Mouse (Mus musculus) adrenal gland, postnatal 25 days (tissue): Measurements from ENCODE around the gene Gtf2f1. TPM values are rescaled to one million over a fixed set of nuclear protein-coding genes. Genes with fewer than 3 reads are reported as not detected.

ENCODE experiments used
- DNase-seq: peaks from one replicate; pipeline ENCODE4 v3.0.0; 2021; ENCODE audit warnings: mixed read lengths
- total RNA-seq: library from RNA; stranded (reverse); gene quantifications from 2 replicates; pipeline ENCODE4 v1.2.3, GENCODE M21; 2021

Gene Gtf2f1
- total RNA-seq, 1 experiment from 2014 or later, result 46.1 TPM

DNA sequence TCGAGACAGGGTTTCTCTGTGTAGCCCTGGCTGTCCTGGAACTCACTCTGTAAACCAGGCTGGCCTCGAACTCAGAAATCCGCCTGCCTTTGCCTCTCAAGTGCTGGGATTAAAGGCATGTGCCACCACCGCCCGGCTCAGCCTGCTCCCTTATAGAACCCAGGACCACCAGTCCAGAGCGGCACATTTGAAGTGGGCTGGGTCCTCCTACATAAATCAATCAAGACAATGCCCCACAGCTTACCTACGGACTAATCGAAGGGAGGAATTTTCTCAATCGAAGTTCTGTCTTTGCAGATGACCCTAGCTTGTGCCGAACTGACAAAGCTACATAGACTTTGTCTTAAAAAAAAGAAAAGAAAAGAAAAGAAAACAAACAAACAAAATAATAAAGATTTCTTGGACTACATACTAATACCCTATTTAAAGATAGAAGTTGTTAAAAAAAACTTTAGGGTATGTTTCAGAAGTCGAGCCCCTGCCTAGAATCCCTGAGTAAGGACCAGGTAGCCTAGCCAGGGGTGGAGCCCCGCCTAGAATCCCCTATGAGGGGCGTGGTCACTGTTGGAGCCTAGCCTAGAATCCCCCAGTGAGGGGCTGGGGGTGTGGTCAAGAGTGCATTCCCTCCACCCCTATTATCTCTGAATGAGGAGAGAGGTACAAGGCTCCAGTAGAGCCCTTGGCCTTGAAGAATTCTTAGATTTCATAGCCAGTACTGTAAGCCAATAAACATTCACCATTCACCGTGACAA is 37.0 kb downstream of the Gtf2f1 start:
- DNase-seq, result no peak

DNA sequence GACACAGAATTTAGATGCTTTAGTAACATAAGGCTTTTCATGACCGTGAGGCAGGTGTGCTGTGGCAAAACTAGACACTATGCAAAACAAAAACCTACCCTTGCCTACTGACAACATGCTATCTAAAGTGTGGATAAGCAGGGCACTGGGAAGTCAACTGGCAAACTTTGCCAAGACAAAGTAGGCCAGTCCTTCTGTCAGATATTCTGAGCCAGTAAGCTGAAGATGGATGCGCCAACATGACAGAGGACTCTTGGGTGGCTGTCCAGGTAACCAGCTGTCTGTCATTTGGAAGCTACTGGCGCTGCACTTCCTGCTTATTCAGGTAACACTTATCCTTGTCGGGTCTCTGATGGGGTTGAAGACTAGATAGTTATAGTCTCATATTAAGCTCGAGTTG is 41.0 kb downstream of the Gtf2f1 start:
- no peak for DNase-seq

DNA sequence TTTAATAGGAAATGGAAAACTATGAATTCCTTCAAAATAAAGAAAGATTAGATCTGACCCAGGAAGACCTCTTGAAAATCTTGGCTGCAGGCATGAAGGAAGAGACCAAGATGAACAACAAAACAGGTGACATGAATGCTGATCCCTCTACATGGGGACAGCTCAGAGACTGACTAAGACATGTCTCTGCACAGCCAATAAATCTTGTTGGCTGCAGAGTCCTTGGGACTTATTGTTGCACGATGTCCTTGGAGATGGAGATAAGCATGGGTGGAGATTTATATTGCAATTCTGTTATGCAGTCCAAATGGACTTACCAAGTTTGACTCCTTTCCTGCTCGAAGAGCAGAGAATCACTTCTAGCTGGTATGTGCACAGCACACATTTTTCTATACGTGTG is 41.8 kb downstream of the Gtf2f1 start:
- no peak for DNase-seq

DNA sequence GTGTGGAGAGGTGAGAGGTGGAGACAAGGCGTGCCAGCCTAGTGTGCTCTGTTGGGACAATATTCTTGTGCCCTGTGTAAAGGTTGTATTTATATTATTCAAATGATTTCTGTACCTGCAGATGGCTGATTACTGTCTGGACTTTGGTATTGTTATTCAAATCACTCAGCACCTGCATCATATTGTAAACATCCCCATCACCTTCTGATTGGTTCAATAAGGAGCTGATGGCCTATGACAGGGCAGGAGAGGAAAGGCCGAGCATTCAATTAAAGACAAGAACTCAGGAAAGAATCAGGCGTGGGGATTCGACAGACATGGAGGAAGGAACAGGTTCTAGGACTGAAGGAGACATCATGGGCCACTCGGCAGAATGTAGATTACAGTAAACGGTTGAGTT is 47.4 kb downstream of the Gtf2f1 start:
- DNase-seq, result no peak

DNA sequence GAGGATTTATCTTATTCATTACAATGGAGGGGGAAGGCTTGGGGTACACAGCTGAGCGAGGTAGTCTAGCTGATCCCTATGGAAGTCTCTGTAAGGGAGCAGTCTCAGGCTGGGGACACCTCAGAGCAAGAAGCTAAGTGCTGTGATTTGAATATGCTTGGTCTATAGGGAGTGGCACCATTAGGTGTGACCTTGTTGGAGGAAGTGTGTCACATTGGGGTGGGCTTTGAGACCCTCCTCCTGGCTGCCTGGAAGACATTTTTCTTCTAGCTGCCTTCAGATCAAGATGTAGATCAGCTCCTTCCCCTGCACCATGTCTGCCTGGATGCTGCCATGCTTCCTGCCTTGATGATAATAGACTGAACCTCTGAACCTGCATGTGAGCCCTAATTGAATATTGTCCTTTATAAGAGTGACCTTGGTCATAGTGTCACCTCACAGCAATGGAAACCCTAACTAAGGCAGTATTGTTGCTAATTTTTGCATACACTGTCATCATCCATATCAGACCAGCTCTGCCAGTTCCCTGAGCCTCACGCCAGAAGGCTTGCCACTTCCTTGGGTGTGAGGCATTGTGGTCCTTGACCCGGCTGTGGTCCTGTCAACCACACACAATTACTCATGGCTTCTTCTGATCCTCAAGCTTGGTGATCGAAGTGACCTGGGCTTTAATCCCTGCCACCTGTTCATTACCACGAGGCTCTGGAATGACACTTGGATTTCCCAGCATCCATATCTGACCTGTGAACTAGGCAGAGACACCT is 48.3 kb downstream of the Gtf2f1 start:
- no peak for DNase-seq

DNA sequence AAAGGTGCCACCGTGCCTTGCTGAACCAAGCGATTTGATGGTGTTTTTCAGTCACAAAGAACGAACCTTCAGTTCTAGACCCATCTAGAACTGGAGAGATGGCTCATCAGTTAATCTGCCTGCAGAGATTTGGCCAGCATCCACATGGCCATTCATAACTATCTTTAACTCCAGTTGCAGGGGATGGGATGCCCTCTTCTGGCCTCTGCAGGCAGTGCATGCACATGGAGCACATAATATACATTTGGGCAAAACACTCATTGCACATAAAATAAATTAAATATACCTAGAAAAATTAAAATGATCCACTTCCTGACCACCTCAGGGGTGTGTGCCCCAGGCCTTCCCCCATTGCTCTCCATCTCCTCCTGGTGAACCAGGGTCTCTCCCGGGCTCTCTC is 49.2 kb downstream of the Gtf2f1 start:
- no peak for DNase-seq

DNA sequence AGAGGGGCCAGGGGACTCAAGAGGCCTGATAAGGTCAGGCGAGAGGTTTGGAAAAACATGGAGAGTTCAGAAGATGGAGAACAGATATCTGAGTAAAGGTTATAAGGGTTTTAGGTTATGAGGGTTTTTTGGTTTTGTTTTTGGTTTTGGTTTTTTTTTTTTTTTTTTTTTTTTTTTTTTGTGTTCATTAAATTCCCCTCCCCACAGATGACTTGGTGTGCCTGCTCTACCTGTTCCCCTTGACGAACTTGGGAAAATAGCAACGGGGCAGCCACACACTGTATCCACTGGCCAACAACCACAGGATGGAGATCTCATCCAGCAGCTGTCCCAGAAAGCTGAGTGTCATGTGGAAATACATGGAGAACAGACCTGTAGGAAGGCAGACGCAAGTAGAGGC is 52.4 kb downstream of the Gtf2f1 start:
- DNase-seq, result no peak

DNA sequence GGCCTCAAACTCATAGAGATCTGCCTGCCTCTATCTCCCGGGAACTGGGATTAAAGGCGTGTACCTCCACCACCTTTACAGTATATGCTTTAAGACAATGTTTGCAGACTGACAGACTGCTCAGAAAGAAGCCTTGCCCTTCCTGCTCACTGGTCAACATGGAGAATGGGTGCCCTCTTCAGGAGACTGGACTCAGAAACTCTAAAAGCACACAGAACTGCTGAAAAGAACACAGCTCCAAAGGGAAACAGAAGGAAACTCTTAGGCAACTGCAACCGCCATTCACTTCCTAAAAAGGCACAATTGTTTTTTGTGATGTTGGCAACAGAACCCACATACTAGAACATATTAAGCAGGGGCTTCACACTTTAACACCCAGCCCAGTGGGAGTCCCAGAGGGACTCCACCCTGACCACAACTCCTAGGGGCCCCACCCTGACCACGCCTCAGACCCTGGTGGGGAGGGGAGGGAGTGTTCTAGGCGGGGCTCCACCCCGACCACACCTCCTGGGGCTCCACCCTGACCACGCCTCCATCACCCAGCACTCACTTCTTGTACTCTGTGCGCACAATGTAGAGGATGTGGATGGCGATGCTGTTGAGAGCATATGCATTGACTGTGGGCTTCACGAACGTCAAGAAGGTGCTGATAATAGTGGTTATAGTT is 53.2 kb downstream of the Gtf2f1 start:
- DNase-seq, result no peak

DNA sequence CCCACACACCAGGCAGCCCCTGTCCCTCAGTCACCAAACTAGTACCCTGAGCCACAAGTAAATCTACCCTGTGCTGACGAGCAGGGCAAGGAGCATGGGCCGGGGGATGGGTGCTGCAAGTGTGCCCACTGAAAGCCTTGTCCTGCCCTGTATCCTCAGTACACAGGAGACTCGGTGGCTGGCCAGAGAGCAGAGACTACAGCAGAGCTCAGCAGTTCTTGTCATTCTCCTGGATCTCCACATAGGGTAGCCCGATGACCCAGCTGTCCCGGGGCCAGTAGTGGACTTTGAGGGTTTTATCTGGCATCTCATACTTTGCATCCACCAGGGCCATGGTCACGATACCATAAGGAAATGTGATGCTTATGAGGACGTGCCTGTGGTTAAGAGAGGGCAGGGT is 56.2 kb downstream of the Gtf2f1 start:
- no peak for DNase-seq

Other genes with a start within 250 kb of the Gtf2f1 start
- gene Dus3l, start 246.5 kb downstream of the Gtf2f1 start, total RNA-seq, result 41.9 and 47.4 TPM in 2 replicates
- gene Prr22, start 241.0 kb downstream of the Gtf2f1 start, total RNA-seq, result 0.79 and 1.5 TPM in 2 replicates
- gene Rfx2, start 180.3 kb downstream of the Gtf2f1 start, total RNA-seq, result 6.9 and 11.1 TPM in 2 replicates
- gene Acsbg2, start 136.8 kb downstream of the Gtf2f1 start, total RNA-seq, result 0.71 and 0.76 TPM in 2 replicates
- gene 1700061G19Rik, start 135.8 kb downstream of the Gtf2f1 start, total RNA-seq, result 5.4 and 8.9 TPM in 2 replicates
- gene Mllt1, start 75.9 kb downstream of the Gtf2f1 start, total RNA-seq, result 36.2 and 36.3 TPM in 2 replicates
- gene Acer1, start 29.2 kb downstream of the Gtf2f1 start, total RNA-seq, result 0.38 and 0.70 TPM in 2 replicates
- 106 and 120 TPM in 2 replicates for gene Clpp, start 21.0 kb downstream of the Gtf2f1 start, total RNA-seq
- gene Alkbh7, start 13.9 kb downstream of the Gtf2f1 start, total RNA-seq, result 67.3 and 95.1 TPM in 2 replicates
- 0.76 and 2.3 TPM in 2 replicates for gene Pspn, start 11.3 kb downstream of the Gtf2f1 start, total RNA-seq
- 0.64 TPM in 1 of 2 replicates, not detected in the other for gene Gm17949, start 181 bp upstream of the Gtf2f1 start, total RNA-seq
- gene Khsrp, start 20.2 kb upstream of the Gtf2f1 start, total RNA-seq, result 94.9 and 115 TPM in 2 replicates
- gene Slc25a41, start 30.4 kb upstream of the Gtf2f1 start, total RNA-seq, result not detected in 2 replicates
- gene Crb3, start 47.8 kb upstream of the Gtf2f1 start, total RNA-seq, result 1.4 TPM in 1 of 2 replicates, not detected in the other
- gene Slc25a23, start 48.6 kb upstream of the Gtf2f1 start, total RNA-seq, result 89.2 and 96.3 TPM in 2 replicates
- gene Dennd1c, start 67.2 kb upstream of the Gtf2f1 start, total RNA-seq, result 1.6 TPM in 1 of 2 replicates, not detected in the other
- gene Tubb4a, start 76.5 kb upstream of the Gtf2f1 start, total RNA-seq, result 4.0 and 5.0 TPM in 2 replicates
- gene Tnfsf9, start 94.0 kb upstream of the Gtf2f1 start, total RNA-seq, result 0.39 and 0.71 TPM in 2 replicates
- gene Cd70, start 138.5 kb upstream of the Gtf2f1 start, total RNA-seq, result not detected in 2 replicates
- not detected in 2 replicates for gene Tnfsf14, start 182.9 kb upstream of the Gtf2f1 start, total RNA-seq
- gene C3, start 216.8 kb upstream of the Gtf2f1 start, total RNA-seq, result 280 and 456 TPM in 2 replicates
- 81.0 and 96.4 TPM in 2 replicates for gene Gpr108, start 237.2 kb upstream of the Gtf2f1 start, total RNA-seq
- 51.9 and 64.8 TPM in 2 replicates for gene Trip10, start 238.2 kb upstream of the Gtf2f1 start, total RNA-seq